Mouse (Mus musculus) midbrain, embryonic 16.5 days (tissue): ENCODE results near the gene Apod. TPM values are rescaled to one million over a fixed set of nuclear protein-coding genes. Genes with fewer than 3 reads are reported as not detected.
"Not testable (repeated sequence)": the region's sequence is repeated elsewhere in the genome, so short reads cannot be mapped to it uniquely, and the experiment has no call there.

Source experiments
- ATAC-seq: fragments of 200-750 bp; cut with Nextera tagmentation; 2 replicates; pipeline ENCODE4 v1.8.0; 2017; ENCODE audit warnings: moderate TSS enrichment
- H3K27ac ChIP-seq: fragments of 300-500 bp; sonication (generic); 2 replicates; pipeline ENCODE4 v1.5.1; 2014; ENCODE audit warnings: mild to moderate bottlenecking, low read length, mixed read lengths
- H3K27me3 ChIP-seq: fragments of 300-500 bp; sonication (generic); 2 replicates; pipeline ENCODE4 v1.6.1; 2014; ENCODE audit warnings: low read depth, low read length, mixed read lengths; ENCODE audit not compliant: control insufficient read depth, insufficient read depth
- H3K36me3 ChIP-seq: fragments of 300-500 bp; sonication (generic); 2 replicates; pipeline ENCODE4 v1.6.1; 2014; ENCODE audit warnings: mild to moderate bottlenecking, low read length, moderate library complexity, mixed read lengths; ENCODE audit not compliant: control insufficient read depth, insufficient read depth
- H3K4me1 ChIP-seq: fragments of 300-500 bp; sonication (generic); 2 replicates; pipeline ENCODE4 v1.6.1; 2014; ENCODE audit warnings: mild to moderate bottlenecking, low read length, mixed read lengths; ENCODE audit not compliant: control insufficient read depth, insufficient read depth
- H3K4me2 ChIP-seq: fragments of 300-500 bp; sonication (generic); 2 replicates; pipeline ENCODE4 v1.6.1; 2014; ENCODE audit warnings: mild to moderate bottlenecking, low read length, mixed read lengths
- H3K4me3 ChIP-seq: fragments of 300-500 bp; sonication (generic); 2 replicates; pipeline ENCODE4 v1.5.1; 2014; ENCODE audit warnings: low read depth, mild to moderate bottlenecking, low read length, moderate library complexity, mixed read lengths
- H3K9ac ChIP-seq: fragments of 300-500 bp; sonication (generic); 2 replicates; pipeline ENCODE4 v1.6.1; 2014; ENCODE audit warnings: low read depth, low read length, mixed read lengths
- H3K9me3 ChIP-seq: fragments of 300-500 bp; sonication (generic); replicated peaks from 2 replicates; pipeline ENCODE4 v1.6.1; 2014; ENCODE audit warnings: mild to moderate bottlenecking, low read length, mixed read lengths; ENCODE audit not compliant: control insufficient read depth, poor library complexity, severe bottlenecking
- WGBS: fragments of 180-500 bp; shearing (Covaris S2); extraction: QIAGEN DNeasy Blood & Tissue Kit; methylation state at CpG from one replicate; pipeline ENCODE4 v1.1.7; 2014; 5-methylcytosine and 5-hydroxymethylcytosine counted together
- polyA plus RNA-seq: library from polyadenylated mRNA; unstranded; fragments of >200 nt; fragmentation: Nextera tagmentation; extraction: Ambion mirVana; gene quantifications from 2 replicates; pipeline ENCODE4 v1.2.1, GENCODE M21; 2015

Gene Apod
- polyA plus RNA-seq, 1 experiment from 2014 or later, result 89.1 TPM

- H3K36me3 ChIP-seq, result no peaks in the 10 kb centered on the region
Measured at GRCm38 (mm10) chr16:31347581-31347980, 33.0 kb upstream of the Apod start.

GRCm38 (mm10) chr16:31342966-31343365, 28.4 kb upstream of the Apod start:
- no peak overlapping the region for H3K4me3 ChIP-seq
- ATAC-seq, result no peak
- no peaks in the 10 kb centered on the region for H3K9me3 ChIP-seq
- H3K36me3 ChIP-seq, result no peaks in the 10 kb centered on the region
- no peak overlapping the region for H3K9ac ChIP-seq
- no peak overlapping the region for H3K4me2 ChIP-seq
- 27% methylated on average over 2 of the region's 2 CpGs for WGBS
- H3K4me1 ChIP-seq, result no peaks in the 10 kb centered on the region
- H3K27ac ChIP-seq, result no peak overlapping the region
- no peaks in the 10 kb centered on the region for H3K27me3 ChIP-seq

More at GRCm38 (mm10) chr16:31347581-31347980, 33.0 kb upstream of the Apod start:
- Histone ChIP-seq H3K9ac (no peak overlapping the region), H3K27me3 (no peaks in the 10 kb centered on the region), H3K4me2 (peak overlapping the region; percentile 42), H3K4me1 (no peaks in the 10 kb centered on the region), H3K9me3 (no peaks in the 10 kb centered on the region), H3K4me3 (no peak overlapping the region), H3K27ac (no peak overlapping the region)
- WGBS, result 7% methylated on average over 14 of the region's 14 CpGs
- no peak for ATAC-seq

- no peaks in the 10 kb centered on the region for H3K36me3 ChIP-seq
- no peaks in the 10 kb centered on the region for H3K27me3 ChIP-seq
- H3K9ac ChIP-seq, result no peak overlapping the region
- H3K4me3 ChIP-seq, result no peak overlapping the region
- ATAC-seq, result no peak
- WGBS, result 8% methylated on average over 5 of the region's 5 CpGs
- H3K4me2 ChIP-seq, result no peak overlapping the region
- H3K4me1 ChIP-seq, result no peaks in the 10 kb centered on the region
- H3K9me3 ChIP-seq, result no peaks in the 10 kb centered on the region
- no peak overlapping the region for H3K27ac ChIP-seq
Measured at GRCm38 (mm10) chr16:31342556-31342955, 27.9 kb upstream of the Apod start.

GRCm38 (mm10) chr16:31339332-31339731, 24.7 kb upstream of the Apod start:
- ATAC-seq, result no peak
- Histone ChIP-seq H3K27ac (no peak overlapping the region), H3K9ac (no peak overlapping the region), H3K4me2 (no peak overlapping the region), H3K36me3 (no peaks in the 10 kb centered on the region), H3K4me3 (no peak overlapping the region), H3K27me3 (no peaks in the 10 kb centered on the region), H3K9me3 (no peaks in the 10 kb centered on the region), H3K4me1 (no peaks in the 10 kb centered on the region)
- WGBS, result 50% methylated on average over 5 of the region's 5 CpGs

- no peak overlapping the region for H3K4me2 ChIP-seq
- no peaks in the 10 kb centered on the region for H3K9me3 ChIP-seq
- no peaks in the 10 kb centered on the region for H3K4me1 ChIP-seq
- 27% methylated on average over 3 of the region's 3 CpGs for WGBS
- no peak overlapping the region for H3K27ac ChIP-seq
- no peak overlapping the region for H3K9ac ChIP-seq
- H3K27me3 ChIP-seq, result no peaks in the 10 kb centered on the region
- ATAC-seq, result no peak
- no peak overlapping the region for H3K4me3 ChIP-seq
- H3K36me3 ChIP-seq, result no peaks in the 10 kb centered on the region
Measured at GRCm38 (mm10) chr16:31337956-31338355, 23.3 kb upstream of the Apod start.

GRCm38 (mm10) chr16:31334796-31335195, 20.2 kb upstream of the Apod start:
- no peak overlapping the region for H3K9ac ChIP-seq
- no peak for ATAC-seq
- H3K4me2 ChIP-seq, result no peak overlapping the region
- H3K4me3 ChIP-seq, result no peak overlapping the region
- H3K27ac ChIP-seq, result no peak overlapping the region
- WGBS, result 12% methylated on average over 5 of the region's 5 CpGs
- no peaks in the 10 kb centered on the region for H3K4me1 ChIP-seq
- H3K27me3 ChIP-seq, result no peaks in the 10 kb centered on the region
- no peaks in the 10 kb centered on the region for H3K36me3 ChIP-seq
- H3K9me3 ChIP-seq, result no peaks in the 10 kb centered on the region

- Histone ChIP-seq H3K4me3 (no peak overlapping the region), H3K4me2 (no peak overlapping the region), H3K4me1 (no peaks in the 10 kb centered on the region), H3K9ac (no peak overlapping the region), H3K36me3 (no peaks in the 10 kb centered on the region), H3K27ac (no peak overlapping the region), H3K27me3 (no peaks in the 10 kb centered on the region), H3K9me3 (no peaks in the 10 kb centered on the region)
- no peak for ATAC-seq
Measured at GRCm38 (mm10) chr16:31332586-31332985, 18.0 kb upstream of the Apod start.

GRCm38 (mm10) chr16:31330970-31331369, 16.4 kb upstream of the Apod start:
- WGBS, result 80% methylated on average over 6 of the region's 6 CpGs
- not testable (repeated sequence) for H3K4me1 ChIP-seq, H3K27ac ChIP-seq, H3K4me3 ChIP-seq, ATAC-seq, H3K27me3 ChIP-seq, H3K36me3 ChIP-seq, H3K9me3 ChIP-seq, H3K4me2 ChIP-seq, H3K9ac ChIP-seq

- Histone ChIP-seq H3K9ac (no peak overlapping the region), H3K27me3 (no peaks in the 10 kb centered on the region), H3K4me2 (no peak overlapping the region), H3K4me3 (no peak overlapping the region), H3K9me3 (no peaks in the 10 kb centered on the region), H3K36me3 (no peaks in the 10 kb centered on the region), H3K27ac (no peak overlapping the region), H3K4me1 (no peaks in the 10 kb centered on the region)
- no peak for ATAC-seq
- WGBS, result 72% methylated on average over 2 of the region's 2 CpGs
Measured at GRCm38 (mm10) chr16:31329668-31330067, 15.1 kb upstream of the Apod start.

GRCm38 (mm10) chr16:31327891-31328290, 13.3 kb upstream of the Apod start:
- 97% methylated on average over 2 of the region's 2 CpGs for WGBS
- H3K4me1 ChIP-seq, result no peaks in the 10 kb centered on the region
- no peaks in the 10 kb centered on the region for H3K9me3 ChIP-seq
- H3K4me2 ChIP-seq, result no peak overlapping the region
- H3K36me3 ChIP-seq, result no peaks in the 10 kb centered on the region
- H3K9ac ChIP-seq, result no peak overlapping the region
- no peak overlapping the region for H3K27ac ChIP-seq
- ATAC-seq, result no peak
- no peaks in the 10 kb centered on the region for H3K27me3 ChIP-seq
- H3K4me3 ChIP-seq, result no peak overlapping the region
